Mouse (Mus musculus): ENCODE data around the gene Ovch2. TPM values are rescaled to one million over a fixed set of nuclear protein-coding genes. Genes with fewer than 3 reads are reported as not detected.

The Ovch2 gene
- polyA plus RNA-seq, 1 experiment from 2014 or later: not detected

GRCm38 (mm10) chr7:107811963-107812362 lies 11.0 kb upstream of the Ovch2 start, which contains the start of gene Olfr467:
Olfr467 (plus strand) TSS chr7:107812263.
- no peak for ATAC-seq (ENCODE audit: low FRiP score, low TSS enrichment)
- no peaks in the 10 kb centered on the region for H3K9me3 ChIP-seq (ENCODE audit: control insufficient read depth, low read length)

GRCm38 (mm10) chr7:107802138-107802537 lies 1.1 kb upstream of the Ovch2 start:
- WGBS: 58% methylated on average over 3 of the region's 3 CpGs
- TF ChIP-seq EP300 (optimal IDR thresholded peaks at IDR 0.05) (no peak), CTCF (IDR thresholded peaks at IDR 0.05; ENCODE audit: low read depth) (no peak)
- no peak overlapping the region for H3K27ac ChIP-seq (replicated peaks)

More at GRCm38 (mm10) chr7:107811963-107812362, 11.0 kb upstream of the Ovch2 start, which contains the start of gene Olfr467:
- Histone ChIP-seq H3K27me3 (ENCODE audit: control insufficient read depth, insufficient read depth, low read length) (no peaks in the 10 kb centered on the region), H3K4me3 (ENCODE audit: low read depth, low read length) (no peak within 1 kb of the TSS), H3K9ac (ENCODE audit: low read length) (no peak within 1 kb of the TSS), H3K36me3 (ENCODE audit: control insufficient read depth, insufficient read depth, low read length) (no peaks in the 10 kb centered on the region), H3K4me2 (replicated peaks; ENCODE audit: low read depth) (no peak within 1 kb of the TSS), H3K4me1 (replicated peaks; ENCODE audit: control insufficient read depth, insufficient read depth) (no peaks in the 10 kb centered on the region), H3K27ac (replicated peaks) (no peak within 1 kb of the TSS)
- TF ChIP-seq CTCF (IDR thresholded peaks at IDR 0.05; ENCODE audit: low read depth): no peak
- no peak for TF ChIP-seq EP300 (optimal IDR thresholded peaks at IDR 0.05)
- DNase-seq (ENCODE audit: low spot score): no peak

GRCm38 (mm10) chr7:107796500-107796899 lies 4.5 kb downstream of the Ovch2 start:
- no peak for DNase-seq (ENCODE audit: low spot score)
- Histone ChIP-seq H3K27me3 (ENCODE audit: control insufficient read depth, insufficient read depth, low read length) (no peaks in the 10 kb centered on the region), H3K36me3 (ENCODE audit: control insufficient read depth, insufficient read depth, low read length) (no peaks in the 10 kb centered on the region), H3K27ac (replicated peaks) (no peak overlapping the region), H3K4me2 (replicated peaks; ENCODE audit: low read depth) (no peak overlapping the region), H3K9me3 (ENCODE audit: control insufficient read depth, low read length) (no peaks in the 10 kb centered on the region), H3K9ac (ENCODE audit: low read length) (no peak overlapping the region), H3K4me1 (replicated peaks; ENCODE audit: control insufficient read depth, insufficient read depth) (no peaks in the 10 kb centered on the region), H3K4me3 (ENCODE audit: low read depth, low read length) (no peak overlapping the region)
- WGBS: 85% methylated on average over 2 of the region's 2 CpGs
- no peak for TF ChIP-seq EP300 (optimal IDR thresholded peaks at IDR 0.05)
- no peak for TF ChIP-seq CTCF (IDR thresholded peaks at IDR 0.05; ENCODE audit: low read depth)
- no peak for ATAC-seq (ENCODE audit: low FRiP score, low TSS enrichment)

More at GRCm38 (mm10) chr7:107802138-107802537, 1.1 kb upstream of the Ovch2 start:
- Histone ChIP-seq H3K36me3 (ENCODE audit: control insufficient read depth, insufficient read depth, low read length) (no peaks in the 10 kb centered on the region), H3K4me1 (replicated peaks; ENCODE audit: control insufficient read depth, insufficient read depth) (no peaks in the 10 kb centered on the region), H3K4me2 (replicated peaks; ENCODE audit: low read depth) (no peak overlapping the region), H3K9me3 (ENCODE audit: control insufficient read depth, low read length) (no peaks in the 10 kb centered on the region), H3K4me3 (ENCODE audit: low read depth, low read length) (no peak overlapping the region), H3K9ac (ENCODE audit: low read length) (no peak overlapping the region), H3K27me3 (ENCODE audit: control insufficient read depth, insufficient read depth, low read length) (no peaks in the 10 kb centered on the region)
- DNase-seq (ENCODE audit: low spot score) (no peak), ATAC-seq (ENCODE audit: low FRiP score, low TSS enrichment) (no peak)

- no peak for TF ChIP-seq EP300 (optimal IDR thresholded peaks at IDR 0.05)
- TF ChIP-seq CTCF (IDR thresholded peaks at IDR 0.05; ENCODE audit: low read depth): peak; percentile 82
- no peaks in the 10 kb centered on the region for H3K9me3 ChIP-seq (ENCODE audit: control insufficient read depth, low read length)
- ATAC-seq (ENCODE audit: low FRiP score, low TSS enrichment) (no peak), DNase-seq (ENCODE audit: low spot score) (no peak)
- no peak overlapping the region for H3K27ac ChIP-seq (replicated peaks)
- no peak overlapping the region for H3K4me2 ChIP-seq (replicated peaks; ENCODE audit: low read depth)
- H3K9ac ChIP-seq (ENCODE audit: low read length): no peak overlapping the region
- H3K36me3 ChIP-seq (ENCODE audit: control insufficient read depth, insufficient read depth, low read length): no peaks in the 10 kb centered on the region
- no peak overlapping the region for H3K4me3 ChIP-seq (ENCODE audit: low read depth, low read length)
- 55% methylated on average over 3 of the region's 3 CpGs for WGBS
- H3K4me1 ChIP-seq (replicated peaks; ENCODE audit: control insufficient read depth, insufficient read depth): no peaks in the 10 kb centered on the region
- H3K27me3 ChIP-seq (ENCODE audit: control insufficient read depth, insufficient read depth, low read length): no peaks in the 10 kb centered on the region
Measured at GRCm38 (mm10) chr7:107787977-107788620, 12.9 kb downstream of the Ovch2 start.

GRCm38 (mm10) chr7:107779611-107780010 lies 21.4 kb downstream of the Ovch2 start:
- Histone ChIP-seq H3K9ac (ENCODE audit: low read length) (no peak overlapping the region), H3K27me3 (ENCODE audit: control insufficient read depth, insufficient read depth, low read length) (no peaks in the 10 kb centered on the region), H3K27ac (replicated peaks) (no peak overlapping the region), H3K4me2 (replicated peaks; ENCODE audit: low read depth) (no peak overlapping the region), H3K9me3 (ENCODE audit: control insufficient read depth, low read length) (no peaks in the 10 kb centered on the region), H3K4me1 (replicated peaks; ENCODE audit: control insufficient read depth, insufficient read depth) (no peaks in the 10 kb centered on the region), H3K36me3 (ENCODE audit: control insufficient read depth, insufficient read depth, low read length) (no peaks in the 10 kb centered on the region), H3K4me3 (ENCODE audit: low read depth, low read length) (no peak overlapping the region)
- 42% methylated on average over 4 of the region's 4 CpGs for WGBS
- DNase-seq (ENCODE audit: low spot score) (no peak), ATAC-seq (ENCODE audit: low FRiP score, low TSS enrichment) (no peak)
- TF ChIP-seq CTCF (IDR thresholded peaks at IDR 0.05; ENCODE audit: low read depth) (peak; percentile 83), EP300 (optimal IDR thresholded peaks at IDR 0.05) (no peak)

GRCm38 (mm10) chr7:107778216-107778615 lies 22.8 kb downstream of the Ovch2 start:
- ATAC-seq (ENCODE audit: low FRiP score, low TSS enrichment) (no peak), DNase-seq (ENCODE audit: low spot score) (no peak)
- H3K27me3 ChIP-seq (ENCODE audit: control insufficient read depth, insufficient read depth, low read length): no peaks in the 10 kb centered on the region
- no peak overlapping the region for H3K9ac ChIP-seq (ENCODE audit: low read length)
- no peak overlapping the region for H3K4me3 ChIP-seq (ENCODE audit: low read depth, low read length)
- TF ChIP-seq CTCF (IDR thresholded peaks at IDR 0.05; ENCODE audit: low read depth) (no peak), EP300 (optimal IDR thresholded peaks at IDR 0.05) (no peak)
- H3K4me1 ChIP-seq (replicated peaks; ENCODE audit: control insufficient read depth, insufficient read depth): no peaks in the 10 kb centered on the region
- 41% methylated on average over 1 of the region's 1 CpGs for WGBS
- no peak overlapping the region for H3K4me2 ChIP-seq (replicated peaks; ENCODE audit: low read depth)
- no peaks in the 10 kb centered on the region for H3K9me3 ChIP-seq (ENCODE audit: control insufficient read depth, low read length)
- H3K36me3 ChIP-seq (ENCODE audit: control insufficient read depth, insufficient read depth, low read length): no peaks in the 10 kb centered on the region
- no peak overlapping the region for H3K27ac ChIP-seq (replicated peaks)

Data from stomach, postnatal 0 days (tissue).